ENCODE assay signal across 17 mouse cellular contexts in genomic region chr2:113596801-113597200, GRCm38 (mm10).
A peak's percentile ranks its signal among the peaks of the same experiment; 100 is the strongest.
DNase-seq lines count a peak whose midpoint lies in the region; TF ChIP-seq lines count a peak whose summit lies in the region.
"Had no signal": no experiment of that assay in that cellular context is flagged by ENCODE, and none has a peak within 500 bp of the region (broad histone marks: within the 10 kb centered on the region; RNA-seq: fewer than 3 reads in every experiment).

No protein-coding gene starts in this region.

- TF ChIP-seq POLR2A in liver, adult 2 months (IDR thresholded peaks at IDR 0.05; ENCODE audit: extremely low read depth, insufficient read depth, low read length), result no peak

- H3K27ac ChIP-seq in liver, adult 2 months (replicated peaks; ENCODE audit: insufficient read depth, low read depth, low read length), result no peak overlapping the region

- DNase-seq in heart, adult 11 months, result peak; percentile 77
- no peak for DNase-seq in heart, adult 9 months (ENCODE audit: low spot score in 2 of 2)
- DNase-seq in liver, adult 2 months (ENCODE audit: extremely low read depth, low read depth, low spot score), result peak; percentile 63
- no peak for DNase-seq in liver
- DNase-seq: adrenal gland, adult 2 months; adrenal gland, adult 8-10 months; adrenal gland, postnatal 10 days; adrenal gland, postnatal 14 days; adrenal gland, postnatal 25 days; adrenal gland, postnatal 36 days; B cell, adult 2 months; cerebellum, adult 11 months; cerebellum, adult 11-12 months; cerebellum, adult 18-20 months had no signal

- WGBS in liver, adult 2 months, result 29% methylated on average over 5 of the region's 5 CpGs

- H3K4me1 ChIP-seq in liver, adult 2 months (ENCODE audit: control insufficient read depth, insufficient read depth, low read length), result peaks cover 2% of the 10 kb centered on the region

- H3K36me3 ChIP-seq in liver, adult 2 months (ENCODE audit: control insufficient read depth, insufficient read depth, low read length), result no peaks in the 10 kb centered on the region
- H3K36me3 ChIP-seq: G1E had no signal

- no peak for TF ChIP-seq CTCF in liver, adult 2 months (IDR thresholded peaks at IDR 0.05; ENCODE audit: low read depth, low read length)

- no peaks in the 10 kb centered on the region for H3K79me2 ChIP-seq in liver, adult 2 months (ENCODE audit: control insufficient read depth, insufficient read depth, low read length)

- no peak overlapping the region for H3K9ac ChIP-seq in liver, adult 2 months (ENCODE audit: low read depth, low read length)

- no peak overlapping the region for H3K4me3 ChIP-seq in liver, adult 2 months (ENCODE audit: insufficient read depth, low read depth, low read length)

- H3K27me3 ChIP-seq in liver, adult 2 months (ENCODE audit: control insufficient read depth, insufficient read depth, low read length), result no peaks in the 10 kb centered on the region
- H3K27me3 ChIP-seq: CH12.LX, Patski had no signal

Comparison
In these comparisons a context has a peak if more than half of its experiments do, and no peak if none do; other contexts are left out.
1. DNase-seq: peak in heart, adult 11 months (single experiment) and liver, adult 2 months (single experiment); none in heart, adult 9 months (0 of 2) and liver (single experiment).